Mouse (Mus musculus) liver, embryonic 14.5 days (tissue): ENCODE measurements at regions not wholly inside any gene's neighbourhood (a gene's known extent, or its start where the extent isn't known, plus 50 kb on each side); places are given as distances from the start of the nearest gene placed in this dataset.

ENCODE experiments used
- CTCF ChIP-seq: IDR thresholded peaks from 2 replicates; pipeline ENCODE4 v1.5.1; 2016; ENCODE audit warnings: antibody characterized with exemption, low read depth, control low read depth
- EP300 ChIP-seq: IDR thresholded peaks from 2 replicates; pipeline ENCODE4 v1.6.1; 2016; ENCODE audit warnings: antibody characterized with exemption, low read depth

- TF ChIP-seq CTCF (no peak), EP300 (no peak)
Measured at GRCm38 (mm10) chr3:39360278-39360677, 473.5 kb downstream of the Fat4 start.
